Mouse (Mus musculus) mesoderm, embryonic 11.5 days (tissue): ENCODE measurements around the gene Ubiad1.
A peak's percentile ranks its signal among the peaks of the same experiment; 100 is the strongest.

Source experiments
- DNase-seq: peaks from one replicate; pipeline ENCODE4 v3.0.0-alpha.2; 2012; ENCODE audit warnings: low read depth, low spot score

Gene Ubiad1

DNA sequence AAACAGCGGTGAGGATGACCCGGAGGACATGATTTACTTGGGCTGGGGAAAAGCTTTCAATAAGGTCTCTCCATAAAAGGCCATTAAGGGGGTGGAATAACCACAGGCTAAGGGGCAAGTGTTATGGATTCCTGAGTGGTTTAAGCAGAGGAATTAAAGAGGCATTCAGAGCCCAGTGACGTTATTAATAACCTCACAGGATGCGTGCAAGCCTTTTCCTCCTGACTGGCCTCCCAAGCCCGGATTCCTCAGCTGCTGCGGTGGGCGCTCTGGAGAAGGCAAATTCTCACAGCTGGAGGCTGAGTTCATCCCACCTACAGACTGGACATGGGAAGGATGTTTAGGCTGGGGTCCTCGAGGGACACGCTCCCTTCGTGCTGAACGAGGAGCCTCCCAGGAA lies 39.8 kb downstream of the Ubiad1 start:
- DNase-seq = peak; percentile 70

DNA sequence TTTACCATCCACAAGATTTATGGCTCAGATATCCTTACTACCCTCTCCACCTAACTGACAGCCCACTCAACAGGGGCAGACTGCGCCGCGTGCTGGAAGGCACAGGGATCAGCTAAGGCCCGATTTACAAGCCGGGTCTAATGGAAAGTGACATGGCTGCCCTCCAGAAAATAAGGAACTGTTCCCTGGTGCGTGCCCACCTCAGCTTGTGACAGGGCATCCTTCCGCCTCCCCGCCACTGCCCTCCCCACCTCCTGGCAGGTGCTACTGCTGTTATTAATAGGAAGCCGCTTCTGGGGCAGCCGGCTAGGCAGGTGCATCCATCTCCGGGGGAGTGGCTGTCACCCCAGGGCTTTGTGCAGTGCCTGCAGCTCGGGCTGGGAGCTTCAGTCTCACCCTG lies 41.2 kb downstream of the Ubiad1 start:
- no peak for DNase-seq

DNA sequence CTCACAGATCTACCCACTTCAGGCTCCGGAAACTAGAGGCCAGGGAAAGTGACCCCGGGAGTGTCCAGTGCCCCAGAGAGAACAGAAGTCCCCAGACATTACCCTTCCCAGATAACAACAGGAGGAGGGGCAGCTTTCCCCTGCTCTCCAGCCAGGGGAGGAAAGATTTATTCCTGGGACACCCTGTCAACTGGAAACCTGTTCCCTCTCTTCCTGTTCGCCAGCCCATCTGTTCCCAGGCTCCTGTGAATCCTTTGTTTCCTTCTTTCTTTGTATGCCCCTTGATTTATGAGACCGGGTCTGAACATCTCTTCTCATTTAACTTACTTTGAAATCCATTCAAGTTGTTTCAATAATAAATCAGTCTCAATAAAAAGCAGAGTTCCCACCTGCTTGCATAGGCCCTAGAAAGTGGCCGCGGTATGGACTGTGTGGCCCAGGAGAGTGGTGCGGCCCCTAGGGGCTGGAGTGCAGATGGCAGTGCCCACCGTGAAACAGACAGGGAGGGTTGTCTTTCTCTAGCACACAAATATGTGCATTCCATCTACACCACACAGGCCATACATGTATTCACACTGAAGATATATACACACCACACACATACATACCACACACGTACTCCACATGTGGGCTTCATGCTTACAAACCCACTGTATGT lies 45.0 kb downstream of the Ubiad1 start:
- peak; percentile 81 for DNase-seq

DNA sequence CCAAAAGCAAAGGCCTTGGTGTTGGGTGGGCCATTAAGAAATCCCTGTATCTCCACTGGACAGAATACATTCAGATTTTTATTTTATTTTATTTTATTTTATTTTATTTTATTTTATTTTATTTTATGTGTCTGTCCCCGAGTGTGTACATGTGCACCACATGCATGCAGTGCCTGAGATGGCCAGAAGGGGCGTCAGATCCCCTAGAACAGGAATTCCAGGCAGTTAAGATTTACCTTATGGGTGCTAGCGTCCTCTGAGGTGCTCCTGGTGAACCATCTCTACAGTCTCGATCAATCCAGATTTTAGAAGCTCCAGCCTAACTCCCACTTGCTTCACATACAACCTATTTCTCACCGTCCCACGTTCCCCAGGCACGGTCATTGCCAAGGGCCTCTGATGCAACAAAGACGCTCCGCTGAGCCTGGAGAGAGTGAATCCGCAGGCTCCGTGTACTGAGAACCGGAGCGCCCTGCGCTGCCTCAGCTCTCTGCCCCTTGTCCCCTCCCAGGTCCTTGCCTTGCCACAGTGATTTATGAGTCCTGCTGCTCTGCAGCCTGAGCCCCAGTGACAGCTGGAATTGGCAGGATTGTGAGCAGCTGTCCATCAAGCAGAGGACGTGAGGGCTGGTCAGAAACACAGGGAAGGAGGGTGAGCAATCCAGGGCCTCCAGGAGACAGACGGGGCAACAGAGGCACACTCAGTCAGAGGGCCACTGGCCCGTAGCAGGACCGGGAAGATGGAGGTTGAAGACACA lies 46.9 kb downstream of the Ubiad1 start:
- DNase-seq = peak; percentile 76

DNA sequence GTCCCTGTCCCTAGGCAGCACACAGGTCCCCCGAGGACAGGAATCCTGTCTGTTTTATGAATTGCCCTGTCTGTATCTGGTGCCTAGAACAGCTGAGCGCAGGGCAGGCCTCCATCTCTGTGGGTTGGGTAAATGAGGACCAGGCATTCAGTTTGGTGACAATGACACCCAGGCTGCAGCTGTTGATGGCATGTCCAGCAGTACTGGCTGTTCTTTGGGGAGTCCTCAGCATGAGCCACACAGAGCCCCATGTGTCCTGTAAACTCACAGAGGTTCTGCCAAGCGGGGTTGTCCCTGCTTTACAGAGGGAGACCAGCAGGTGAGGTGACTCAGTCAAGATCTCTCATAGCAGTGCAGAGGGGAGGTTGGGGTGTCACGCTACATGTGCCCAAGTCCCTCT lies 47.5 kb downstream of the Ubiad1 start:
- DNase-seq = no peak

DNA sequence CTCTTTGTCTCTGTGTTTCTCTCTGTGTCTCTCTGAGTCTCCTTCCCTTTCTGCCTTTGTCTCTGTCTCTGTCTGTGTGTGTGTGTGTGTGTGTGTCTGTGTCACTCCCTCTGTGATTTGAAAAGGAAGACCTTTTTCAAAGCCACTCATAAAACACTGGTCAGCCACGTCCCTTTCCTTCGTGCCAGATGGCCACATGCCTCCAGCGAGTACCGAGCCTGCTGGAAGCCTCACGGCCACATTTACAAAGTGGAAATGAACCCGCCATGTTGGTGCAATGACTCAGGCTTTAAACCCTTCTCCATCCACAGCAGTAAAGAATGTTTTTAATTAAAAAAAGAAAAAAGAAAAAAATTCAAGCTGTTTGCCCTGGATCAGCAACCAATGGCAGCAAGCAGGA lies 48.7 kb downstream of the Ubiad1 start:
- no peak for DNase-seq

DNA sequence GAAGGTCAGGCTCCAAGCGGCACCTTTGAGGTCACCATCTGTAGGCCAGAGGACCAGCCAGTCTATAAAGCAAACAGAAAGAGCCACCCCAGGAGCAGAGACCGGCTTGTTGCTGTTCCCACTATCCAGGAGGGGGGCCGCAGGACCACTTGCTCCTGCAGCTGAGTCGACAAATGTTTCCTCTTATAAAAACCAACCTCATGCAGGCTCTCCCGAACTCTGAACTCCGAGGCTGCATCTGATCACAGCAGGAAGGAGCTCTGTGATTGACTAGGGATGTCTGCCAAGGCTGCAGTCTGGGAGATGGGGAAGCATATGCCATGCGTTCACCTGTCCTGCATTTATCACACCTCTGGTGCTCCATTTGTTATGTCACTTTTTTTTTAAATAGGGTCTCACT lies 49.4 kb downstream of the Ubiad1 start:
- no peak for DNase-seq

DNA sequence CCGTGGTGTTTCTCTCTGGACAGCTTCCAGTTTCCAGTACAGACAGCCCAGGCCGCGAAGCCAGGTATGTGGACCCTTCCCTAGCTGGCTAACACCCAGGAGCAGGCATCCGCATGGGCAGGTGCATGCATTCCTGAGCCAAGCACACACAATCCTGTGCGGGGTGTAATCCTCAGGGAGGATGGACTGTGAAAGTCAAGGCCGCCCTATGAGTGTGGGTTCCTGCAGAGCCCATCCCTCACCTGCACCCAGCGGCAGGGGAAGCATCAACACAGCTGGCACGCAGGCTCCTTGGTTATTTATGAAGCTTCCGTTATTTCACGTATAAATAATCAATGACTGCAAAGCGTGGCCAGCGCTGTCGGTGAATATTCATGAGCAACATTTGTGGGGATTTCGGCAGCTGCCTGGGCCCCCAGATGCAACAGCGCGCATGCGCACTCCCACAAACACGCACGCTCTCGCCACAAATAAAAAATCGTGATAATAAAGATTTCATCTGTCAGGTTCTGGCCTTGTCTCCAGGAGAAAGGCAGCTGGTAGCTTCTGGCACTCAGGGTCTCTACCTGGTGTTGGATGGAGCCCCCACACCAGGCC lies 52.8 kb downstream of the Ubiad1 start:
- DNase-seq = peak; percentile 59

DNA sequence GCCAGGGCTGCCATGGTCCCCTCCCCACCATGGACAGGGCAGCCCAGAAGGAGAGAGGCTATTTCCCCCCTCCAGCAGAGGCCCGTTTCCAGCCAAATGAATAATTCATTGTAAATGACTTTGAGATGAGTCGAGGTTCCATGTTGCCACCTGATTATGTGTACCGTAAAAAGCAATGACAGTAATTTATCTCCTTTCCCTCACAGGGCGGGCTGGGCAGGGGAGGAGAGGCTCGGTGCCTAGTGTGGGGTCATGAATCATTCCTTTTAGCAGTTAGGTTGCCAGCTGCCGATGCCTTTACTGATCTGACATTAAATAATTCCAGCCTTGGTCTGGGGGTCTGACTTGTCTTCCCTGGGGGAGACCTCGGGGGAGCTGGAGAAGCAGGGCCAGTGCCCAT lies 54.9 kb downstream of the Ubiad1 start:
- DNase-seq = peak; percentile 54

DNA sequence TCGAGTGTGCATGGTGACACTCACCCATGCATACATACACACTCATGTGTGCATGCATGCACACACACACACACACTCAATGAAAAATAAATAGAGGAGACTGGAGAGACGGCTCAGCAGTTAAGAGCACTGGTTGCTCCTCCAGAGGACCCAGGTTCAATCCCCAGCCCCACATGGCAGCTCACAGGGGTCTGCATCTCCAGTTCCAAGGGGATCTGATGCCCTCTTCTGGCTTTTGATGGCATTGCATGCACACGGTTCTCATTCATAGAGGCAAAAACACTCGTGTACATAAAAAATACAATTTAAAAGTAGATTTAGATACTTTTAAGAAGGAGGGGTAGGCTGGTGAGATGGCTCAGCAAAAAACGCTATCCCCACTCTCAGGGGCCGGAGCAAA lies 55.5 kb downstream of the Ubiad1 start:
- no peak for DNase-seq

DNA sequence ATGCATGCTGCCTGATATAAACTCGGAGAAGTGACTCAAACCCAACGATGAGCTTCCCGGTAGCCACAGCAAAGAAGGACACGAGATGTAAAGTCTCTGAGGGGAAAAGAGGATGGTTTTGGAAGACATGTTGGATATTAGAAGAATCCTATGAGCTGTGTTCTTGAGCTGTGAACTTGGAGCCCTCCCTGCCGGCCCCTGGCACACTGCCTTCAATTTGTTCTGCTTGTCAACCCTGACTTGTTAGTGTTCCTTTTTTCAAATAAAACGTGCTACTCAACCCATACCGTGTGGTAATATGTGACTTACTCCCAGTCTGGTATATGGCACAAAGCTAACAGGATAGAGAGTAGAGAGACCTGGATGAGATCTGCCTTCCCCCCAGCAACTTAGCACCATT lies 59.3 kb downstream of the Ubiad1 start:
- no peak for DNase-seq
